Mouse (Mus musculus) layer of hippocampus, adult 8-10 months (tissue): ENCODE data around the gene Pip5k1b. TPM values are rescaled to one million over a fixed set of nuclear protein-coding genes. Genes with fewer than 3 reads are reported as not detected.
A peak's percentile ranks its signal among the peaks of the same experiment; 100 is the strongest.

Experiments
- DNase-seq, 2 experiments: peaks; one replicate each; pipeline ENCODE4 v3.0.0; 2022; ENCODE audit warnings: low spot score in 2 of 2
- total RNA-seq, 4 experiments: library from RNA; stranded (reverse); gene quantifications; 2 replicates each; pipeline ENCODE4 v1.2.4; 2022

The Pip5k1b gene
- total RNA-seq, 4 experiments from 2014 or later, result 51.7 to 64.3 (median 57.6) TPM

DNA sequence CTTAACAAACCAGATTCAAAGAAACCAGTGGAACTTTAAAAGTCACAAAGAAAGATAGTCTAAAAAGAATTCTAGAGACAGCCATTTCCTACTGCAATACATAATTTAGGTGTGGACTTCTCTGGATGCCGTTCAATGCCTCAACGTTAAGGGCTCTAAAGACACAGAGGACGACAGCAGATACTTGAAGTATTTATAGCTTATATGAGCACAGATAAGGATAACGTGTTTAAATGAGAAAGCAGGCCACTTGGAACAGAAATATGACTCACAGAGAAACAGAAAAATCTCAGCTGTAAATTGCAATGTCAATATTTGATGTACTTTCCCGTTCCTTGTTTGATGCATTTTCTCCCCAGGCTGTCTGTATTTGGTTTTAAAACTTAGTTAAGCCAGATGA is 212.9 kb downstream of the Pip5k1b start:
- DNase-seq, result no peak

DNA sequence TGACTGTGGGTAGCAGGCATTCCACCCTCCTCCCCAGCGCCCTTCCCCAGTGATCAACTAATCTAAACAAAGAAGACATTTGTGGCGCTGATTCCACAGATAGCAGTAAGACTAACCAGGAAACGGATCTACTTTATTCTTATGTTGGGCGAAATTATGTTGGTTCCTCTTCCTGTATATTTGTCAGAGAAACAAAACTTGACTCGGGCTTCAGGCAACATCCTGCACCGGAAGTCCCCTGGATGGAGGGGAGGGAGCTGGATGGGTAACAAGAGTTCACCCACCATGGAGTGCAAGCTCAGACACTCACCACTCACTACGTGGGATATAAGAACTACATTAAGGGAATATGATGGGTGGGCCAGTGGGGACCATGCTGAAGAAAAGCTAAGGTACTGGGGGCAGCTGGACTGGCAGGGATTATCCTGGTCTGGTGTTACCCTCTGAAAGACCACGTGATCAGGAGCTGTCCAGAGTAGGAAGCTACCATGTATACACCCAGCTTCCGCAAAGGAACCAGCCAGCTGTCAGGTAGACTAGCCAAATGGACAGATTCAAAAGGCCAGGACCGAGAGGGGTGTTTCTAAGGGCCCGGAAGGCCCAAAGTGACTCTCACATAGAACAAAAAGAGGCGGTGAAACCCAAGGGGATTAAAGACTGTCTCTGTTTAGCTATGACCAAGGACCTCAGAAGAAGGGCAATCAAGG is 219.1 kb downstream of the Pip5k1b start:
- no peak for DNase-seq

DNA sequence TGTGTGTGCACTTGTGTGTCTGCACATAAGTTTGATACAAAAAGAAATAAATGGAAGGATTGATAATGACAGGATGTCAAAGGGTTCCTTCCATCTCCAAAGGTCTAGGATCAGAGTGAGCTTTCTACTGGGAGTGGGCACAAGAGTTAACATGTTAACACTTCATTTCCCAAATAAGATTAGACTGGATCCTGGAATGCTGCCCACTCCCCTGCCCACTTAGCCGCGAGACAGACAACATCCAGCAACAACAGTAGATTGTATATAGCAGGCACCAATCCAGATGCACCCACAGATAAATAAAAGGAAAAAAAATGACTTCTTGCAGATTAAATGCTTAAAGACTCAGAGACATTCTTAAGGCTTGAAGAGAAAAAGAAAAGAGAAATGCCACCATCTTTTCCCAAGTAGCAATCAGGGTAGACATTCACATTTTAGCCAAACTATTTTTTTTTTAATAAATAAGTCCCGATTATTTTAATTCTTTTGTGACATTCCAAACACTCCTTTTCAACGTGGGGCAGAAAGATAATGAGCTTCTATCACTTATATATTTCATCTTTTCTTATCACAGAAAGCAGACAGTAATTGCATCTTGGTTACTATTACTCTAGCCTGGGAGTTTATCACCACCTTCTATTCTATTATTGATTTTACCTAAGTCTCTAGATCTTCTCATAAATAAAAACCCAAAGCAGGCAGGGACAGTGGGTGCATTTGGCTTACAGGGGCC is 219.9 kb downstream of the Pip5k1b start:
- no peak for DNase-seq

DNA sequence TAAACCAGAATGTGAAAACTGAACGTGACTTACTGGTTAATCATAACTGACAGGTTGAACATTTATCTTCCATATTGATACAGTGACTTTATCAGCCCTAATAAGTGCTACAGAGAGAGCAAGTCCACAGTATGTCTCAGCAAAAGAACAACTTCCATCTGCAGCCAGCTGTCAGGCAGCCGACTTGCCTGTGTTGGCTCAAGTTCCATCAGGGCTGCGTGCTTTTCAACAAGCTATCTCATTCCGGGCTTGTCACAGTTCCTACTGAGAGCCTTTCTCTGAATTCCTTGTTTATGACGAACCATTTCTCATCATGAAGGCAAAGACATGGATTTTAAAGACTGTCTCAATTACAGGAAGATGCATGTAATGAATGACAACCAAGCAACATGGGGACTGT is 222.7 kb downstream of the Pip5k1b start:
- no peak for DNase-seq

DNA sequence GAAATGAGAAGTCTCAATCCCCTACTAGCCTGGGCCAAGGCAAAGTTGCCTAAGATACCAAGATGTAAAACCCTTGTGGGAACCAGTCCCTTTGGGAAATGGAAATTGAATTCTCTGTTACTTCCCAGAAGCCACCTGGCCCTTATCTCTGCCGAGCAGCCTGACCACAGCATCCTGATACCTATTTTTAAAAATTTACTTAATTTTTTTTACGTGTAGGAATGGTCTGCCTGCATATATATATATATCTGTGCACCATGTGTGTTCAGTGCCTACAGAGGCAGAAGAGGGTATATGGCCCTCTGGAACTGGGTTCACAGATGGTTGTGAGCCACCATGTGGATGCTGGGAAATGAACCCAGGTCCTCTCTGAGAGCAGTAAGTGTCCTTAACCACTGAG is 224.4 kb downstream of the Pip5k1b start:
- no peak for DNase-seq

DNA sequence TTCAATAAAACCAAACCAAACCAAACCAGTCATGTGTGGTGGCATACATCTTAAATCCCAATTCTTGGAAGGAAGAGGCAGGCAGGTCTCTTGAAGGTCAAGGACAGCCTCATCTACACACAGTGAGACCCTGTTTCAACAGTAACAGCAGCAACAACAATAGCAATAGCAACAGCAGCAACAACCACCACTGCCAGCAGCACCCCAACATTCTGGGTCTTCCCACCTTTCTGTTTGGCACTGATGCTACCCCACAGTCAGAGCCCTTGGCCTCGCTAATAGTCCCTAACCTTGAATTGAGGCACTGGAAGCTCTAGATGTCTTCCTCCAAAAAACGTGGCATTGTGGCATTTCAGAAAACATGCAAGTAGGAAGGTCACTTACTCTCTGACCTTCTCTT is 225.3 kb downstream of the Pip5k1b start:
- DNase-seq, result no peak

DNA sequence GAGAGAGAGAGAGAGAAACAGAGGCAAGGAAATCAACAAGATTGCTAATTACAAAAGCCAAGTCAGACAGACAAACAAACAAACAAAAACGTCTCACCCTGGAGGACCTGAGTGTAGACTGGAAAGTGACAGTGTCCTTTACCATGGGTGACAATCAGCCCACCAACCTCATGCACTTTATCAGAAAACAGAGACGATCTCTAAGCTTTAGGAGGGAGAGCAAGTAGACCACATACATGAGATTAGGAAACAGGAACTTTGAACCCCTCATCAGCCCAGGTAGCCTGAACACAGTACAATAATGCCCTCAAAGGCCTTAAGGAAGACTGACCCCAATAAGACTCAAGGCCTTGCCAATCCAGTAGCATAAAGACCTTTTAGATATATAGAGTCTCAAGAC is 227.8 kb downstream of the Pip5k1b start:
- DNase-seq, result no peak

DNA sequence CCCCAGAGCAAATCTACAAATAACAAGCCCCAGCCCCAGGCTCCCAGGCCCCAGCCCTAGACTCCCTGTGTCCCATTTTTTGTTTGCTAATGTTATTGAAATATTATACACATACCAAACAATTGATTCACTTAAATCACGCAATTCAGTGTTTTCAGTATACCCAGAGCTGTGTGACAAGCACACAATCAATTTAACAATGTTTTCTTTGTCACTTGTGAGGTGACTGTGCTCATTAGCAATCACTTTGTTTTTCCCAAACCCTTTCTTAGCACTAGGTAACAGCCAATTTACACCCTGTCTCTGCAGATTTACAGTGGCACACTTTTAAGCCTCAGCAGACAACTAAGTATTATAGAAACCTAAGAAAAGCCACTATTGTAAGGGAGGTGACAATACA is 228.7 kb downstream of the Pip5k1b start:
- no peak for DNase-seq

DNA sequence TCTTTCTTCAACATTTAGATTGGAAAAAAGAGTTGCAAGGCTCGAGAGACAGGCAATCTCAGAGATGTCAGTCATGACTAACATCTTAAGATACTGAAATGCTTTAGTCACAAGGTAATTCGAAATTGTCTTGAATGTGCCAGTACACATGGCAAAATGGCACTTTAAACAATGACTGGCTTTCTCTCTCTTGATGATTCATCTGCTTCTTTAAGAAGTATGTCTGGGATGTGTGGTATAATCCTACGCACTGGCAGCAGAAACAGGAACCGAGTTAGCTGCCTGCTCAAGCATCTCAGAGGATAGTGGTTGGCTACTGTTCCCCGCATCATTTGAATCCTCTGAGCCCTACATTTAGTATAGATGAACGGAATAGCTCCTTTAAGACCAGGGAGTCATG is 230.0 kb downstream of the Pip5k1b start:
- no peak for DNase-seq

DNA sequence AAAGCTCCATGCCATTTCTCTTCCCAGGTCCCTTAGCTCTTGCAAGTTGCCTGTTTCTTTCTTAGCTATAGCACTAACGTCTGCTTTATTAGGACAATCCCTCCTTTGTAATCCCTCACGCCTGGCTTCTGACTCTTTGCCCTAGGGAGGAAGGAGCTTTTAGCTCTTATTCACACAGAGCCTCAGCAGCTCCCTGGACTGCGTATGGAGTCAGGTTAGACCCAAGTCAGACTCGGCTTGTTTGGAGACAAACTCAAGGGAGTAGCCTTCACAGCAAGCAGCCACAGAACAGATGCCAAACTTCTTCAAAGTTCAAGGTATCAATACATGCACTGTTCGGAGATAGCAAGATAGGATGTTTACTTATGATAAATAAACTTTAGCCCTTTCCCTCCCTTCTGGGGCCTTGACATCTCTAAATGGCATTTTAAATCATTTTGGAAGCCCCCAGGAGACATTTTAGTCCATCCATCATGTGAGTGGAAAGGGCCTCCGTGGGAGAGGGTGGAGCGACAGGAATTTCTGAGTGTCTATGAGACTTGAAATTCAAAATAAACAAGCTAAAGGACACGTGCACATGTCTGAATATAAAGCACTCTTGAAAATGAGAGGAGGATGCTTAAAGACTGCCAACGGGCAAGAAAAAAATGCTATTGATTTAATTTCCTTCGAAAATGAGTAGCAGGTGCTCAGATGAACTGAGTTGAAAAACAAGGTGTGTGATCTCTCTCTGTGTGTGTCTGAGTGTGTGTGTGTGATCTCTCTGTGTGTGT is 231.6 kb downstream of the Pip5k1b start:
- no peak for DNase-seq

DNA sequence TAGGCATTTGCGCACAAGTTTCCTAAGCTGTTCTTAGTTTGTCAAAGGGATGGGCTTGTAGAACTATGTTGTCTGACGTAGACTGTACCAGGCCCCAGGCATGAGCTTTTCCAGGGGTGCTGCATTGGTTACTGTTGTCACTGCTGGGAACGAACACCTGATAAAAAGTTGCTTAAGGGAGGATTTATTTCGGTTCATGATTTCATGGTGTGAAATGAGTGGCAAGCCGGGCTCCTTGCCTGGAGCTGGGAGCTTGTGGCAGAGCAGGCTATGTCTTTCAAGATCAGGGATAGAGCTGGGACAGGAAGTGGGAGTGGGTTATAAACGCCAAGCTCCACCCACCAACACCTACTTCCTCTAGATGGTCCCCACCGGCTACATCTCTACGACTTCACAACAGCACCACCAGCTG is 233.8 kb downstream of the Pip5k1b start:
- DNase-seq, result no peak

DNA sequence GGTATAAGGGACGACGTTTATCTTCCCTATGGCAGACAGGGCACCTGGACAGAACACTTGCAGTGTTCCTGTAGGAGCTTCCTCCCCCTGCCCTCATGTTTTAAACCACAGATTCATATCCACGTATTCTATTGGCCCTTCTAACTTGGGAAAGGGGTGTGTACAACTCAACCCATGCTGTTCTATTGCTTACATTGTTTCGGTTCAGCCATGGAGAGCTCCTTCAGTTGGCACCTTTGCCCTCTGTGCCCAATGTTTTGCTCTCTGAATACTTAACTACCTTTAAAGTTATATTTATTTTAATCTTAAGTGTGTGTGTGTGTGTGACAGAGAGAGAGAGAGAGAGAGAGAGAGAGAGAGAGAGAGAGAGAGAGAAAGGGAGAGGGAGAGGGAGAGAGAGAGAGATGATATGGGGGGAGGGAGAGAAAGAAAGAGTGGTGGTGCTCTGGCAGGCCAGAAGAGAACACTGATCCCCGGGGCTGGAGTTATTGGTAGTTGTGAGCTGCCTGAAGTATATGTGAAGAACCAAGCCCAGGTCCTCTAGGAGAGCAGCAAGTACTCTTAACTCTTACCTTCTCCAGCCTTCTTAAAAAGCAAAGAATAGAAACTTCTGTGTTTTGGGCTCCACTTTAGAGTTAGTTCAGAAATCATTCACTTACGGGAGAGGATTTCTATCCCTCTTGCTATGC is 234.3 kb downstream of the Pip5k1b start:
- no peak for DNase-seq

DNA sequence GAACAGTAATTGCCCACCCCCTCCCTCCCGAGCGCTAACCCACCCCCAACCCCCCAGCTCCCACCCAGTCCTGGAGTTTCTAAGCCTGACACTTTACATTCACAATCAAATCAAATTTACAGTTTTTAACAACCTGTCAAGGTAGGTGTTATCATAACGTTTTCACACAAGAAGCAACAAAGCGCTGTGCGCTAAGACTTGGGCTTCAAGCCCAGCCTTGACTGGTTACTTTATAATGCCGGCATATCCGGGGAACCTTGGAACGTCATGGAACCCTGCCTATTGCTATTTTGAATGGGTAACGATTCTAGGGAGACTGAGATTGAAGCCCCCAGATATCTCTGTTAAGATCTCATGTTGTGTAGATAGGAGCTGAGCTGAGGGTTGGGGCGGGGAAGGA is 237.5 kb downstream of the Pip5k1b start:
- no peak for DNase-seq

DNA sequence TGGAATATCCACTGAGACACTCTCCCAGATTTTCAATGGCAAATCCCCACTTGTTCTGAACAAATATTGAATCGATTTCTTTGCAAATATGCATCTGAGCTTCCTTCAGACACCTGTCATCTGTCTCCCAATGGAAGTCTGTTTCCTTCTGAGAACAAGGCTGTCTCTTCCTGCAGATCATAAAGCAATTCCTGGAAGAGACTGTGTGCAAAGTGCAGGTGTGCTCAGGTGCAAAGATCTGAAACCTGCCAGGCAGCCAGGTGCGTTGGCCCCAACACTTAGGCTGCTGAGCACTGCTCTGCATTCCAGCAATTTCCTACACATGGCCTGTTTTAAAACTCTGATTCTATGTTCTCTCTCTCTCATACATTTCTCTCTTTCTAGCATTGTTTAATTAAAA is 237.9 kb downstream of the Pip5k1b start:
- DNase-seq, result no peak

DNA sequence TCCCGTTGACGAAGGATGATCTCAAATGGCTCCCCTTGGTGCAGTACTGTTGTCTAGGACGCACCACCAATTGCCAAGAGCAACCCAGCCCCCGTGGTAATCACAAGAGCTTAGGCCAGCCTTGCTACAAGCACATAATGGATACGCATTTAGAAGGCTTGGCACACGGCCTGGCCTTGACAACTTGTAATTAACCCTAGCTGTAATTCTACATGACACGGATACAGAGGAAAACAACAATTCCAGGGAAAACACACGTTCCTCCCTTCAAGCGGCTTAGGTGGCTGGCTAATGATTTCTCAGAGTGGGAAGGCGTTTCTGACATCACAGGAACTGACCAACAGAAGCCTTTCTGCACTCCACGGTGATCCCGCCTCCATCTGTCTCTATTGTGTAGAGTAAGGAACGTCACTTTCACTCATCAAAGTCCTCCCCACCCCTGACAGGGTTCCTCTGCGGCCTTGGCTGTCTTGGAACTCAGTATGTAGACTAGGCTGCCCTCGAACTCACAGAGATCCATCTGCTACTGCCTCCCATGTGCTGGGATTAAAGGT is 238.6 kb downstream of the Pip5k1b start:
- peak in 1 of 2 experiments; percentile 34 for DNase-seq

DNA sequence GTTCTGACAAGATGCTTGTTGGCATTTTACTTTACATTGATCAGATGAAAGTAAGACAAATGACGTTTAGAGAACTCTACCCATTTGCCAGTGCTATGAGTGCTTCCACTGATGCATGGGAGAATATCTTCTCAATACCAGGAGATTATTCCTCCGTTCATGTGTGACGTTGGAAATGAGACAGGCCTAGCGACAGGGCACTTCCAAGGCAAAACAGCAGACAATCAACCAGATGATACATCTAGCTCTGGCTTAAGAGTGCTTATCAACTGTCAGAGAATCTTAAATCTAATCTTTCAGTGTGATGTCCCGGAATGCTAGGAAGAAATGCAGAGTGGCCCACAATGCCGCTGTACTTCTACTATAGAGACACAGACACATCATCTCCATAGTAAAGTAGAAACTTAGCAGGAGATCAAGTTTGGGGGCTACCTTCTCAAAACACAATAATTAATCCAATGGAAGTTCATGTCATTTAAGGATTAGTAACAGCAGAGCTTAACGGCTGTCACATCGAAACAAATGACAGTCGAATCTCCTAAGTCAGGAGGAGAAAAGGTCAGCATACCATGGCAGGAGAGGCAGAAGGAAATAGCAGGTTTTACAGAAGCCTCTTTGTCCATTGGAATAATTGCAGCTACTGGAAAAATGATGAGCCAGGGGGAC is 239.5 kb downstream of the Pip5k1b start:
- DNase-seq, result no peak

DNA sequence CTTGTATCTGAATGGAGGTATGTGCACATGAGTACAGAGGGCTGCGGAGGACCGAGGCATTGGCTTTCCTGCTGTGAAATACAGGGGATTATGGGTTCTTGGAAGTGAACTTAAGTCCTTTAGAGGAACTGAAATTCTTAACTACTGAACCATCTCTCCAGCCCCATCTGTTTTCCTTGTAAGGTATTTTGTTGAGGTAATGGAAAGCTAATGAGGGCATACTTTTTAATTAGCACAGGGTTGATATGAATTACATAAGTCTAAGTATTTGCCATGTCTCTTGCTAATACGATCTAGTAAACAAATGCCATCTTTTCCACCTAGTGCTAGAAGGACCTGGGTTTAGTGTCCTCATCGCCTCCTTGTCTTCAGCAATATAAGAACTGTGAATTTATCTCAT is 240.4 kb downstream of the Pip5k1b start:
- DNase-seq, result no peak

DNA sequence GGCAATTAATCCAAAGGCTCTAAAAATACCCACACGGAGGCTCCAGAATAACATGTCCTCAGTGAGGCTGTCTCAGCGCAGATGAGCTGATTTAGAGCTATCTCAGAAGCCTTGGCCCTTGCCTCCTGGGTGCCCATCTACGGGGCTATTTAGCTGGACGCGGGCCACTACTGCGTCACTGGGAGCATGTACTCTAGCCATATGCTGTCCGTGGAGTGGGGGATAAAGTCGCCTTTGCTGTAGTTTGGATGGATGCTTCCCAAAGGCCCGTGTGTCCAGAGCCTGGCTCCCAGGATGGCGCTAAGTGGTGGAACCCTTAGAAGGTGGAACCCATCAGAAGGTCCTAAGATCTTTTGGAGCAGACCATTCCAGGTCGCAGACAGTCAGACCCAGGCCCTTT is 241.0 kb downstream of the Pip5k1b start:
- DNase-seq, result no peak

DNA sequence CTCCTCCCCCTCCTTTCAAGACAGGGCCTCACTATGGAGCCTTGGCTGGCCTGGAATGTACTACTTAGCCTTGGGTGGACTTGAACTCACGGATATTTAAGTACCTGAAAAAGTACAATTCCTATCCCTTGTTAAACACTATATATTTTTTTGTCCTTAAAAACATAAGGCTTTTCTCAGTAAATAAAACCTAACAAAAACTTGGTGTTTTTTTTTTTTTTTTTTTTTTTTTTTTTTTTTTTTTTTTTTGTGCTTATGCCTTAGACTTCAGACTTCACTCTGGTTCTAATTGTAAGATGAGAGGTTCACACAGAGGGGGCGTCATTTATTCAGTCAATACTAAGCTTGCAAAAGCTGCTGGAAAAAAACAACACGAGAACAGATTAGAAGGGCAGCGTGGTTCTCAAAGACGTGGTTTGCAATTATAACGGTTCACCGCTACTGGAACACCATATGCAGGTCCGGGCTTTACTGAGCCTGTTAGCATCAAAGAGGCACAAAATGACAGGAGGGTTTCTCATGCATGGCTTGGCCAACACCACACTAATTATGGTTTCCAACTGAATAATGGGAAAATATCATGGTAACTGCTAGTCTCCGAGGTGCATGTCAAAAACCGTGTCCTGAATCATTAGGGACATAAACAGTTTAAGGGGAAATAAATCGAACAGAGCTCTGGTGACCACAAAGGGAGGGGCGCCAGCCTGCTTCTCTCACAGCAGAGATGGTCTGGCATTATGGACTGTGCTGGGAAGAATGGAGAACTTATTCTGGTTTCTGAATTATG is 242.9 kb downstream of the Pip5k1b start:
- no peak for DNase-seq

DNA sequence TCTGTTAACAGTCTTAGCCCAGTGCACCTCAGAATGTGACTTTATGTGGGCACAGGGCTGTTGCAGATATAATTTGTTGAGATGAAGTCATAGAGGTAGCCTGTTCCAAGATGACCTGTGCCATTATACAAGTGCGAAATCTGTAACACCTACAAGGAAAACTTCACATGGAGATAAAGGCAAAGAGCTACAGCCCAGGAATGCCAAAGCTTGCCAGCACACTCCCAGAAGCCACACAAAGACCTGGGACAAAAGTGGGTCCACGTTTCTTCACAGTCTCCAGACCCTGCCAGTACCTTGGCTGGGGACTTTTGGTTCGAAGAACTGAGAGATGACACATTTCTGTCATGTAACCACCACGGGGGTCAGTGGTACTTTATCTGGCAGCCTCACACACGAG is 243.6 kb downstream of the Pip5k1b start:
- no peak for DNase-seq
